Mouse (Mus musculus): ENCODE results near the gene Whrn. TPM values are rescaled to one million over a fixed set of nuclear protein-coding genes. Genes with fewer than 3 reads are reported as not detected.

The Whrn gene
- polyA plus RNA-seq, 1 experiment from 2014 or later, result 1.9 TPM

- Histone ChIP-seq H3K9ac (no peak overlapping the region), H3K4me3 (no peak overlapping the region), H3K4me2 (no peak overlapping the region), H3K9me3 (replicated peaks) (no peaks in the 10 kb centered on the region), H3K36me3 (no peaks in the 10 kb centered on the region), H3K27ac (no peak overlapping the region), H3K4me1 (replicated peaks) (no peaks in the 10 kb centered on the region), H3K27me3 (no peaks in the 10 kb centered on the region)
- WGBS, result 45% methylated on average over 2 of the region's 2 CpGs
- no peak for ATAC-seq (replicated peaks; ENCODE audit: insufficient number of reproducible peaks, insufficient read depth, low FRiP score, low read depth)
Measured at GRCm38 (mm10) chr4:63474439-63474838, 21.4 kb downstream of the Whrn start.

- ATAC-seq (replicated peaks; ENCODE audit: insufficient number of reproducible peaks, insufficient read depth, low FRiP score, low read depth), result 0 out of 2 replicates have a peak, but pooled peaks have one; percentile 25
- H3K36me3 ChIP-seq, result no peaks in the 10 kb centered on the region
- no peak overlapping the region for H3K9ac ChIP-seq
Measured at GRCm38 (mm10) chr4:63467338-63467737, 28.5 kb downstream of the Whrn start.

GRCm38 (mm10) chr4:63466192-63466591 is 29.6 kb downstream of the Whrn start:
- H3K36me3 ChIP-seq, result no peaks in the 10 kb centered on the region
- no peak overlapping the region for H3K4me2 ChIP-seq
- H3K9ac ChIP-seq, result no peak overlapping the region
- H3K27me3 ChIP-seq, result no peaks in the 10 kb centered on the region
- no peak overlapping the region for H3K27ac ChIP-seq
- peaks cover 12% of the 10 kb centered on the region for H3K4me1 ChIP-seq (replicated peaks)
- 85% methylated on average over 6 of the region's 6 CpGs for WGBS
- no peak overlapping the region for H3K4me3 ChIP-seq
- H3K9me3 ChIP-seq (replicated peaks), result no peaks in the 10 kb centered on the region
- no peak for ATAC-seq (replicated peaks; ENCODE audit: insufficient number of reproducible peaks, insufficient read depth, low FRiP score, low read depth)

More at GRCm38 (mm10) chr4:63467338-63467737, 28.5 kb downstream of the Whrn start:
- H3K4me3 ChIP-seq, result no peak overlapping the region
- H3K4me1 ChIP-seq (replicated peaks), result peaks cover 12% of the 10 kb centered on the region
- no peak overlapping the region for H3K4me2 ChIP-seq
- no peak overlapping the region for H3K27ac ChIP-seq
- no peaks in the 10 kb centered on the region for H3K9me3 ChIP-seq (replicated peaks)
- 31% methylated on average over 9 of the region's 10 CpGs for whole genome bisulfite sequencing
- H3K27me3 ChIP-seq, result no peaks in the 10 kb centered on the region

- H3K4me3 ChIP-seq, result no peak overlapping the region
- H3K27ac ChIP-seq, result no peak overlapping the region
- ATAC-seq (replicated peaks; ENCODE audit: insufficient number of reproducible peaks, insufficient read depth, low FRiP score, low read depth), result no peak
- no peaks in the 10 kb centered on the region for H3K36me3 ChIP-seq
- no peak overlapping the region for H3K9ac ChIP-seq
- H3K4me1 ChIP-seq (replicated peaks), result no peaks in the 10 kb centered on the region; the same call in 1 of the 2 replicates
- H3K9me3 ChIP-seq (replicated peaks), result no peaks in the 10 kb centered on the region
- H3K4me2 ChIP-seq, result no peak overlapping the region
- no peaks in the 10 kb centered on the region for H3K27me3 ChIP-seq
- 90% methylated on average over 7 of the region's 7 CpGs for WGBS
Measured at GRCm38 (mm10) chr4:63460876-63461525, 34.8 kb downstream of the Whrn start.

- WGBS, result 58% methylated on average over 16 of the region's 16 CpGs
- H3K27ac ChIP-seq, result no peak overlapping the region
- H3K27me3 ChIP-seq, result no peaks in the 10 kb centered on the region
- no peaks in the 10 kb centered on the region for H3K9me3 ChIP-seq (replicated peaks)
- no peaks in the 10 kb centered on the region for H3K36me3 ChIP-seq
- H3K9ac ChIP-seq, result no peak overlapping the region
- no peak for ATAC-seq (replicated peaks; ENCODE audit: insufficient number of reproducible peaks, insufficient read depth, low FRiP score, low read depth)
- no peak overlapping the region for H3K4me2 ChIP-seq
- H3K4me3 ChIP-seq, result no peak overlapping the region
- H3K4me1 ChIP-seq (replicated peaks), result no peaks in the 10 kb centered on the region; the same call in 1 of the 2 replicates
Measured at GRCm38 (mm10) chr4:63459141-63459789, 36.5 kb downstream of the Whrn start.

GRCm38 (mm10) chr4:63456547-63456946 is 39.2 kb downstream of the Whrn start:
- no peak overlapping the region for H3K27ac ChIP-seq
- WGBS, result 82% methylated on average over 5 of the region's 5 CpGs
- no peaks in the 10 kb centered on the region for H3K36me3 ChIP-seq
- no peaks in the 10 kb centered on the region for H3K27me3 ChIP-seq
- no peak overlapping the region for H3K4me2 ChIP-seq
- no peaks in the 10 kb centered on the region for H3K9me3 ChIP-seq (replicated peaks)
- no peaks in the 10 kb centered on the region; the same call in 1 of the 2 replicates for H3K4me1 ChIP-seq (replicated peaks)
- H3K4me3 ChIP-seq, result no peak overlapping the region
- no peak for ATAC-seq (replicated peaks; ENCODE audit: insufficient number of reproducible peaks, insufficient read depth, low FRiP score, low read depth)
- H3K9ac ChIP-seq, result no peak overlapping the region

GRCm38 (mm10) chr4:63453939-63454513 is 41.8 kb downstream of the Whrn start:
- Histone ChIP-seq H3K27me3 (no peaks in the 10 kb centered on the region), H3K9me3 (replicated peaks) (no peaks in the 10 kb centered on the region), H3K27ac (no peak overlapping the region), H3K4me2 (no peak overlapping the region), H3K4me3 (no peak overlapping the region), H3K4me1 (replicated peaks) (no peaks in the 10 kb centered on the region; the same call in 1 of the 2 replicates), H3K9ac (no peak overlapping the region), H3K36me3 (no peaks in the 10 kb centered on the region)
- 73% methylated on average over 6 of the region's 6 CpGs for WGBS
- ATAC-seq (replicated peaks; ENCODE audit: insufficient number of reproducible peaks, insufficient read depth, low FRiP score, low read depth), result no peak

GRCm38 (mm10) chr4:63452555-63452954 is 43.2 kb downstream of the Whrn start:
- Histone ChIP-seq H3K36me3 (no peaks in the 10 kb centered on the region), H3K27me3 (no peaks in the 10 kb centered on the region), H3K4me3 (no peak overlapping the region), H3K9me3 (replicated peaks) (no peaks in the 10 kb centered on the region), H3K9ac (no peak overlapping the region), H3K4me1 (replicated peaks) (no peaks in the 10 kb centered on the region), H3K27ac (no peak overlapping the region), H3K4me2 (no peak overlapping the region)
- 71% methylated on average over 3 of the region's 3 CpGs for WGBS
- no peak for ATAC-seq (replicated peaks; ENCODE audit: insufficient number of reproducible peaks, insufficient read depth, low FRiP score, low read depth)

- H3K9ac ChIP-seq, result no peak overlapping the region
- H3K9me3 ChIP-seq (replicated peaks), result 0 out of 2 replicates have a peak, but pooled peaks cover 6% of the 10 kb centered on the region
- H3K4me3 ChIP-seq, result no peak overlapping the region
- no peaks in the 10 kb centered on the region for H3K36me3 ChIP-seq
- H3K4me1 ChIP-seq (replicated peaks), result no peaks in the 10 kb centered on the region
- no peak overlapping the region for H3K27ac ChIP-seq
- no peak overlapping the region for H3K4me2 ChIP-seq
- ATAC-seq (replicated peaks; ENCODE audit: insufficient number of reproducible peaks, insufficient read depth, low FRiP score, low read depth), result no peak
- H3K27me3 ChIP-seq, result no peaks in the 10 kb centered on the region
- 78% methylated on average over 5 of the region's 5 CpGs for WGBS
Measured at GRCm38 (mm10) chr4:63450551-63450950, 45.2 kb downstream of the Whrn start.

GRCm38 (mm10) chr4:63444362-63445066 is 51.3 kb downstream of the Whrn start:
- Histone ChIP-seq H3K4me2 (no peak overlapping the region), H3K27me3 (no peaks in the 10 kb centered on the region), H3K36me3 (no peaks in the 10 kb centered on the region), H3K9me3 (replicated peaks) (0 out of 2 replicates have a peak, but pooled peaks cover 6% of the 10 kb centered on the region), H3K4me1 (replicated peaks) (no peaks in the 10 kb centered on the region), H3K9ac (no peak overlapping the region), H3K4me3 (no peak overlapping the region), H3K27ac (no peak overlapping the region)
- WGBS, result 80% methylated on average over 10 of the region's 10 CpGs
- ATAC-seq (replicated peaks; ENCODE audit: insufficient number of reproducible peaks, insufficient read depth, low FRiP score, low read depth), result no peak

- no peak for ATAC-seq (replicated peaks; ENCODE audit: insufficient number of reproducible peaks, insufficient read depth, low FRiP score, low read depth)
- H3K9ac ChIP-seq, result no peak overlapping the region
- 0 out of 2 replicates have a peak, but pooled peaks cover 6% of the 10 kb centered on the region for H3K9me3 ChIP-seq (replicated peaks)
- H3K27ac ChIP-seq, result no peak overlapping the region
- H3K27me3 ChIP-seq, result no peaks in the 10 kb centered on the region
- H3K4me3 ChIP-seq, result no peak overlapping the region
- H3K4me1 ChIP-seq (replicated peaks), result peaks cover 1% of the 10 kb centered on the region
- WGBS, result 76% methylated on average over 2 of the region's 2 CpGs
- no peaks in the 10 kb centered on the region for H3K36me3 ChIP-seq
- H3K4me2 ChIP-seq, result no peak overlapping the region
Measured at GRCm38 (mm10) chr4:63443101-63443500, 52.7 kb downstream of the Whrn start.
